Mouse (Mus musculus): ENCODE measurements around the gene Prrc2c. TPM values are rescaled to one million over a fixed set of nuclear protein-coding genes. Genes with fewer than 3 reads are reported as not detected.
"Not testable (repeated sequence)": the region's sequence is repeated elsewhere in the genome, so short reads cannot be mapped to it uniquely, and the experiment has no call there.

Prrc2c gene
- total RNA-seq, 1 experiment from 2014 or later = 181 TPM

- ATAC-seq (replicated peaks in 1 of 2; ENCODE audit: insufficient read depth in 1 of 2, low FRiP score in 2 of 2, low TSS enrichment in 1 of 2, low read depth in 1 of 2, poor library complexity in 2 of 2, severe bottlenecking in 2 of 2) = not testable (repeated sequence)
These were observed 104.9 kb downstream of the Prrc2c start for GRCm38 (mm10) chr1:162635291-162635931.

GRCm38 (mm10) chr1:162628326-162628725 is 112.0 kb downstream of the Prrc2c start:
- not testable (repeated sequence) for ATAC-seq (replicated peaks in 1 of 2; ENCODE audit: insufficient read depth in 1 of 2, low FRiP score in 2 of 2, low TSS enrichment in 1 of 2, low read depth in 1 of 2, poor library complexity in 2 of 2, severe bottlenecking in 2 of 2)

GRCm38 (mm10) chr1:162627821-162628220 is 112.5 kb downstream of the Prrc2c start:
- ATAC-seq (replicated peaks in 1 of 2; ENCODE audit: insufficient read depth in 1 of 2, low FRiP score in 2 of 2, low TSS enrichment in 1 of 2, low read depth in 1 of 2, poor library complexity in 2 of 2, severe bottlenecking in 2 of 2) = not testable (repeated sequence)

- ATAC-seq (replicated peaks in 1 of 2; ENCODE audit: insufficient read depth in 1 of 2, low FRiP score in 2 of 2, low TSS enrichment in 1 of 2, low read depth in 1 of 2, poor library complexity in 2 of 2, severe bottlenecking in 2 of 2) = peak; percentile 94 to 96
These were observed 115.1 kb downstream of the Prrc2c start for GRCm38 (mm10) chr1:162625229-162625628.

- ATAC-seq (replicated peaks in 1 of 2; ENCODE audit: insufficient read depth in 1 of 2, low FRiP score in 2 of 2, low TSS enrichment in 1 of 2, low read depth in 1 of 2, poor library complexity in 2 of 2, severe bottlenecking in 2 of 2) = no peak
These were observed 116.5 kb downstream of the Prrc2c start for GRCm38 (mm10) chr1:162623895-162624294.

Other genes starting within 250 kb of the Prrc2c start
- 16.9 and 18.9 TPM in 2 replicates for gene Mettl13, start 192.0 kb downstream of the Prrc2c start, total RNA-seq (2017)
- gene Vamp4, start 170.0 kb downstream of the Prrc2c start, total RNA-seq (2017) = 24.1 and 24.7 TPM in 2 replicates
- gene Myoc, start 101.4 kb downstream of the Prrc2c start, total RNA-seq (2017) = not detected in 2 replicates
- not detected in 2 replicates for gene Myocos, start 82.3 kb downstream of the Prrc2c start, total RNA-seq (2017)
- gene Fmo4, start 73.4 kb upstream of the Prrc2c start, total RNA-seq (2017) = not detected in 2 replicates
- 2.0 TPM in 1 of 2 replicates, not detected in the other for gene Fmo1, start 126.1 kb upstream of the Prrc2c start, total RNA-seq (2017)
- gene Fmo2, start 158.2 kb upstream of the Prrc2c start, total RNA-seq (2017) = not detected in 2 replicates
- gene Fmo6, start 197.0 kb upstream of the Prrc2c start, total RNA-seq (2017) = not detected in 2 replicates
- not detected in 2 replicates for gene Fmo3, start 244.0 kb upstream of the Prrc2c start, total RNA-seq (2017)

Measured in hematopoietic stem cell, adult 5-6 weeks (primary cell).